Mouse (Mus musculus) heart, adult 2 months (tissue): ENCODE results near the gene Ugt1a5. TPM values are rescaled to one million over a fixed set of nuclear protein-coding genes. Genes with fewer than 3 reads are reported as not detected.
"Not testable (repeated sequence)": the region's sequence is repeated elsewhere in the genome, so short reads cannot be mapped to it uniquely, and the experiment has no call there.

ENCODE experiments used
- DNase-seq, 2 experiments: peaks; one replicate each; pipeline ENCODE4 v3.0.0; 2021
- H3K27ac ChIP-seq: fragments of 200-600 bp; 2 replicates; pipeline ENCODE4 v1.8.1; 2022
- H3K27me3 ChIP-seq: fragments of 200-500 bp; 2 replicates; pipeline ENCODE4 v1.6.1; 2012; ENCODE audit warnings: mild to moderate bottlenecking, low read length, inconsistent platforms, mixed read lengths; ENCODE audit not compliant: control insufficient read depth, insufficient read depth
- H3K36me3 ChIP-seq: fragments of 200-500 bp; 2 replicates; pipeline ENCODE4 v1.6.1; 2012; ENCODE audit warnings: low read length, inconsistent platforms; ENCODE audit not compliant: control insufficient read depth, insufficient read depth
- H3K4me1 ChIP-seq: fragments of 200-500 bp; 2 replicates; pipeline ENCODE4 v1.6.1; 2011; ENCODE audit warnings: low read length; ENCODE audit not compliant: control insufficient read depth, insufficient read depth
- H3K4me3 ChIP-seq: fragments of 200-600 bp; 2 replicates; pipeline ENCODE4 v1.8.1; 2022
- H3K79me2 ChIP-seq: fragments of 200-500 bp; replicated peaks from 2 replicates; pipeline ENCODE4 v1.6.1; 2012; ENCODE audit warnings: mild to moderate bottlenecking, inconsistent platforms, low read length, moderate library complexity, mixed read lengths; ENCODE audit not compliant: control insufficient read depth, insufficient read depth
- H3K9ac ChIP-seq: fragments of 200-500 bp; 2 replicates; pipeline ENCODE4 v1.6.1; 2012; ENCODE audit warnings: low read depth, mild to moderate bottlenecking, control low read depth, inconsistent platforms, low read length, mixed read lengths
- CTCF ChIP-seq: fragments of 200-600 bp; IDR thresholded peaks from 2 replicates; pipeline ENCODE4 v1.8.1; 2022; ENCODE audit warnings: antibody characterized with exemption, mild to moderate bottlenecking, moderate library complexity
- EP300 ChIP-seq: fragments of 200-500 bp; IDR thresholded peaks from 2 replicates; pipeline ENCODE4 v1.6.1; 2011; ENCODE audit warnings: low read depth, low read length, control low read depth; ENCODE audit not compliant: insufficient read depth
- POLR2A ChIP-seq: fragments of 200-500 bp; IDR thresholded peaks from 2 replicates; pipeline ENCODE4 v1.6.1; 2011; ENCODE audit warnings: mild to moderate bottlenecking, low read depth, low read length, control low read depth; ENCODE audit not compliant: insufficient read depth
- WGBS: fragments of 180-500 bp; shearing (Covaris S2); methylation state at CpG from one replicate; pipeline ENCODE4 v1.1.7; 2018; 5-methylcytosine and 5-hydroxymethylcytosine counted together
- intact Hi-C: fragments of 180-260 bp; cut with DNase I; formaldehyde crosslinking; loops from one replicate; pipeline ENCODE4 v1.15.1; 2025
- polyA plus RNA-seq: library from polyadenylated mRNA; depleted of rRNA; stranded (reverse); fragments of >200 nt; gene quantifications from 2 replicates; pipeline ENCODE4 v1.2.3, GENCODE M21; 2012
- total RNA-seq, 2 experiments: library from RNA; stranded (reverse); gene quantifications; 2 replicates each; pipeline ENCODE4 v1.2.3; 2021

The Ugt1a5 gene
- total and polyA plus RNA-seq, 3 experiments, result not detected

DNA sequence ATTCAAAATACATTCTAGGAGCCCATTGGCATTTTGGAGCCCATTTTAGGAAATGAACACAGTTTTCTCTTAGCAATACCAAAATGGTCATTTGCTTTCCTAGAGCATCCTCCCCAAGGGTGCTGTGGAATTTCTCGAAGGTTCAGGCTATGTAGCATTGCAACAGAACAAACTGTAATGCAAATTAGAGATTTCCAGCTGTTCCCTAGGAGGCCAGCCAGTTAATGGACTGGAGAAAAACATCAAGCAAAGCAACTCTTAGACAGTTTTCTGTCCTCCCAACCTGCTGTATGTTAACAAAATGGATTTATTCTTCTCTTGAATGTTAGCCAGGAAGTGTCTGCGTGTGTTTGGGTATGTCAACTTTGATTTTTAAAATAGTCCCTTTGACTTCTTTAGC is 29.2 kb upstream of the Ugt1a5 start:
- no peaks in the 10 kb centered on the region for H3K27me3 ChIP-seq
- DNase-seq, result no peak
- no peaks in the 10 kb centered on the region for H3K79me2 ChIP-seq
- H3K4me1 ChIP-seq, result peaks cover 2% of the 10 kb centered on the region; the same call in 1 of the 2 replicates
- intact Hi-C loops, result no loop called here
- H3K9ac ChIP-seq, result no peak overlapping the region
- TF ChIP-seq CTCF, result no peak
- TF ChIP-seq POLR2A, result no peak
- no peak for TF ChIP-seq EP300
- no peaks in the 10 kb centered on the region for H3K36me3 ChIP-seq
- H3K27ac ChIP-seq, result no peak overlapping the region
- WGBS, result 65% methylated on average over 2 of the region's 2 CpGs
- no peak overlapping the region for H3K4me3 ChIP-seq

DNA sequence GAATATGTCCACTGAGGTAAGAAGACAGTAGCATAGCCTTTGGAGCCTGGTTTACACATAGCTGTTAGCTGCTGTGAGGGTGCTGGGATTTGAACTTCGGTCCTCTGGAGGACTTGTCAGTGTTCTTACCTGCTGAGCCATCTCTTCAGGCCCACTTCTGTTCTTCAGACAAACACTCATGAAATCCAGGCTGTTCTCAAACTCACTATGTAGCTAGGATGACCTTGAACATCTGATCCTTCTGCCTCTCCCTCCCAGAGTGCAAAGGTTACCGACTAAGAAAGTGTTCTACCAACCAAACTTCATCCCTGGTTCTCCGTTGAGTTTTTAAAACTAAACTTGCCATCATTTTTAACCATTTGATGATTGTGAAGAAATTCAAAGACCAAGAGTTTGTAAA is 28.5 kb upstream of the Ugt1a5 start:
- no peak overlapping the region for H3K9ac ChIP-seq
- peaks cover 2% of the 10 kb centered on the region; the same call in 1 of the 2 replicates for H3K4me1 ChIP-seq
- intact Hi-C loops, result no loop called here
- no peak overlapping the region for H3K4me3 ChIP-seq
- H3K79me2 ChIP-seq, result no peaks in the 10 kb centered on the region
- 85% methylated on average over 3 of the region's 3 CpGs for WGBS
- no peaks in the 10 kb centered on the region for H3K27me3 ChIP-seq
- H3K27ac ChIP-seq, result no peak overlapping the region
- no peaks in the 10 kb centered on the region for H3K36me3 ChIP-seq
- TF ChIP-seq CTCF (no peak), EP300 (no peak), POLR2A (no peak)
- no peak for DNase-seq

DNA sequence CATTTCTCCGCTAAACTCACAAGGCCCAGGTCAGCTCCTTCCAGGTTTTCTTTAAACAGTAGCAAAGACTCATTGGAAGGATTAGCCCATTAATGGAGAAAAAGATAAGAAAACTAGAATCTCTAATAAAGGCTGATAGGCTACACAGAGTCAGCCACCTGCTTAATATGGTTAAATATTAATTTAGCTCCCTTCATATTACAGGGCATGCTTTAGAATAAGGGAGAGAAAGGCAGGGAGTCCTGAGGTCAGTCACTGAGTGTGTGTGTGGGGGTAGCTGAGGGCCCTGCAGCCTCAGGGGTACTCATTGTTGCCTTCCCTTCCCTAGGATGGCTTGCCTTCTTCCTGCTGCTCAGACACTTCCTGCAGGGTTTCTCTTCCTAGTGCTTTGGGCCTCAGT is 27.7 kb upstream of the Ugt1a5 start:
- intact Hi-C loops, result no loop called here
- Histone ChIP-seq H3K9ac (no peak overlapping the region), H3K27ac (no peak overlapping the region), H3K79me2 (no peaks in the 10 kb centered on the region), H3K4me3 (no peak overlapping the region), H3K27me3 (no peaks in the 10 kb centered on the region), H3K4me1 (peaks cover 2% of the 10 kb centered on the region; the same call in 1 of the 2 replicates), H3K36me3 (no peaks in the 10 kb centered on the region)
- WGBS, result 96% methylated on average over 1 of the region's 1 CpGs
- TF ChIP-seq EP300, result no peak
- TF ChIP-seq POLR2A, result no peak
- TF ChIP-seq CTCF, result no peak
- no peak for DNase-seq

DNA sequence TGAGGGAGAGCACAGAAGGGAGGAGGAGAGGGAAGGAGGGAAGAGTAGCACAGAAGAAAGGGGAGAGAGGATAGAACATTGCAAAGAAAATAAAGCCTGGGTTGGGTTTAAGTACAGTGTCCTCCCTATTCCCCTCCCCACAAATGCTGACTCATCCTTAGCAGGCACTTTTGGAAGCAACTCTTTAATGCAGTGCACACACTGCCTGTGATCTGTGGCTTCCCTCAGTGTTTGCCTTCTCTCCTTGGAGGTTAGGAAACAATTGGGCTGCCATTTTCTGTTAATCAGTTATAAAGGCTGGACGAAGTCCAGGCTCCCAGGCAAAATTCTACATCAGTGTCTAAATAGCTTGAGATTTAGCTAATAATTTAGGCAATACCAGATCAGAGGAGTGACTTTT is 25.3 kb upstream of the Ugt1a5 start:
- H3K4me1 ChIP-seq, DNase-seq, H3K4me3 ChIP-seq, H3K79me2 ChIP-seq, H3K36me3 ChIP-seq, intact Hi-C loops, H3K9ac ChIP-seq, H3K27me3 ChIP-seq, H3K27ac ChIP-seq: not testable (repeated sequence)
- WGBS, result 51% methylated on average over 1 of the region's 1 CpGs

DNA sequence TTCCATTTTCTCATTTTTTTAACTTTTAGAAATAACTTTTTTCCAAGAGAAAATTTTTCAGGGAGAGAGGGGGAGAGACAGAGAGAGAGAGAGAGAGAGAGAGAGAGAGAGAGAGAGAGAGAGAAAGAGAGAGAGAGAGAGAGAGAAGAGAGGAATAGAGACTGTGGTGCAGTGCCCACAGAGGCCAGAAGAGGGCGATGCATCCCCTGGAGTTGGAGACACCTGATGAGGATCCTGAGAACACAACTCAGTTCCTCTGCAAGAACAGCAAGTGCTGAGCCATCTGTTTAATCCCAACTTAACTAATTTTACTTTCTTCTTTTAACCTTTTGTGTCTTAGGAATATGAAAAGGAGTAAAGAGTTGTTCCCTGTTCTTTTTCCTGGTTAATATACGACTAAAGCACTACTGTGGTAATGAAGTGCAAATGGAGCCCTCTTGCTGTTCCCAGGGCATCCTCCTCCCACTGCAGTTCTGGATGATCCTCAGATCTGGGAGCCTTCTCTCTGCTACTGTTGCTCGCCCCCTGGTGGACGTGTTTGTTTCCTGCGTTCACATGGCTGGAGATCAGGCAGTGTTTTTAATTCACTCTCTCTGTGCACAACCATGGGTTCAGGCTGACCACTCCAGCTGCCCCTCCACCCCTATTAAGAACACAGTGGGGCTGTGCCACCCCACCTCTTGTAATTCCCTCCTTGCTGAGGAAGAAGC is 21.7 kb upstream of the Ugt1a5 start:
- whole genome bisulfite sequencing, result 3% methylated on average over 5 of the region's 5 CpGs
- intact Hi-C loops, result not testable (repeated sequence)

DNA sequence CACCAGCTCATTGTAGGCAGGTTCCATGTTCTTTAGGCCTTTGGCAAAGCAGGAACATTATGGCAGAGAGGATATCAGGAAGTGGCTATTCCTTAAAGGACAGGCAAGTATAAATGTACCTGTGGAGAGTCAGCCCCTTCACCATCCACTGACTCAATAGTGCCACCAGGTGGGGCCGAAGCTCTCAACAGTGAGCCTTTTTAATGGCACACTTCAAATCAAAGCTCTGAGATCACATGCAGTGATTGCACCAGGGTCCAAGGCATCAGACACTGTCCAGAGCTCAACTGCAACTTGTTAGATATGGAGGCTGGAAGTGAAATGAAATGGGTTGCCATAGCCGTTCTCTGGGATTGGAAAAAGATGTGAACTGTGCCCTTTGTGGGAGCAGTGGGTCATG is 20.5 kb upstream of the Ugt1a5 start:
- 65% methylated on average over 2 of the region's 2 CpGs for WGBS
- H3K36me3 ChIP-seq, H3K4me3 ChIP-seq, H3K27me3 ChIP-seq, H3K4me1 ChIP-seq, intact Hi-C loops, H3K27ac ChIP-seq, H3K79me2 ChIP-seq, DNase-seq, H3K9ac ChIP-seq: not testable (repeated sequence)

More for the DNA sequence above, 21.7 kb upstream of the Ugt1a5 start:
- H3K36me3 ChIP-seq, H3K4me3 ChIP-seq, H3K4me1 ChIP-seq, H3K79me2 ChIP-seq, H3K27me3 ChIP-seq, H3K9ac ChIP-seq, H3K27ac ChIP-seq: not testable (repeated sequence)
- TF ChIP-seq CTCF, result peak; percentile 41
- peak; percentile 24 to 59 for DNase-seq

DNA sequence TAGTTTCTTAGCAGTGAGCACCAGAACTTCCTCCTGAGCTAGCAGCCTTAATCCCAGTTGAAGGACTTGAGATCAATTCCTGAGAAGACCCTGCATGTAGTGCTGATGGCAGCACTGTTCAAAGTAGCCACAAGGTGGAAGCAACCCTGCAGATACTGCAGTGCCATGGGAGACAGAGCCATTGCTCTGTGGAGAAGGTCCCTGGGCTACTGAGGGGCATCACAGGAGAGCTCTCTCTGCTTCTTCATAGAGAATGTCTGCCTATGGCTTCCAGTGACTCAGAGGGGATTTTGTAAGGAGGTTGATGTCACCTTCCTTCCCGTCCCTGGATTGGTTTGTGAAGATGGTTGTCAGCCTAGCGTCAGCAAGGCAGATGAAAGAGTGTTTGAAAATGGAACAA is 15.7 kb upstream of the Ugt1a5 start:
- intact Hi-C loops, H3K27me3 ChIP-seq, H3K27ac ChIP-seq, H3K79me2 ChIP-seq, H3K36me3 ChIP-seq, H3K9ac ChIP-seq, H3K4me3 ChIP-seq, DNase-seq, H3K4me1 ChIP-seq: not testable (repeated sequence)
- 55% methylated on average over 2 of the region's 2 CpGs for WGBS
